In genomic region chr13:46872194-46872593, GRCm38 (mm10) we compare ENCODE assay signal across 8 mouse cellular contexts. TPM values are rescaled to one million over a fixed set of nuclear protein-coding genes. Genes with fewer than 3 reads are reported as not detected.
DNase-seq lines count a peak whose midpoint lies in the region; ATAC-seq lines count a peak whose summit lies in the region.

No protein-coding gene starts in this region.

- peak; percentile 61; the same call in 1 of the 2 replicates for ATAC-seq in heart, embryonic 12.5 days (ENCODE audit: insufficient number of reproducible peaks, low FRiP score)
- ATAC-seq in neural tube, embryonic 12.5 days (ENCODE audit: low FRiP score, low read depth), result peak; percentile 63

- H3K4me2 ChIP-seq in heart, embryonic 12.5 days, result no peak overlapping the region
- no peak overlapping the region for H3K4me2 ChIP-seq in neural tube, embryonic 12.5 days (replicated peaks)

- H3K4me1 ChIP-seq in heart, embryonic 12.5 days (replicated peaks), result peaks cover 58% of the 10 kb centered on the region
- peaks cover 22% of the 10 kb centered on the region for H3K4me1 ChIP-seq in neural tube, embryonic 12.5 days

- no peaks in the 10 kb centered on the region for H3K27me3 ChIP-seq in heart, embryonic 12.5 days (replicated peaks)
- H3K27me3 ChIP-seq in neural tube, embryonic 12.5 days (replicated peaks), result no peaks in the 10 kb centered on the region

- peak overlapping the region; percentile 70 for H3K27ac ChIP-seq in heart, embryonic 12.5 days (ENCODE audit: poor library complexity, severe bottlenecking)
- no peak overlapping the region for H3K27ac ChIP-seq in neural tube, embryonic 12.5 days

- 0 out of 2 replicates have a peak, but pooled peaks cover 5% of the 10 kb centered on the region for H3K36me3 ChIP-seq in heart, embryonic 12.5 days
- no peaks in the 10 kb centered on the region for H3K36me3 ChIP-seq in neural tube, embryonic 12.5 days

- no peaks in the 10 kb centered on the region for H3K9me3 ChIP-seq in heart, embryonic 12.5 days (replicated peaks)
- no peaks in the 10 kb centered on the region for H3K9me3 ChIP-seq in neural tube, embryonic 12.5 days

- WGBS in heart, embryonic 12.5 days, result 35% methylated on average over 6 of the region's 6 CpGs
- 39% methylated on average over 6 of the region's 6 CpGs for whole genome bisulfite sequencing in neural tube, embryonic 12.5 days

- no peak overlapping the region for H3K4me3 ChIP-seq in heart, embryonic 12.5 days
- H3K4me3 ChIP-seq in neural tube, embryonic 12.5 days, result no peak overlapping the region

- DNase-seq in layer of hippocampus, postnatal 14 days (ENCODE audit: low spot score in 2 of 2), result peak; percentile 18 to 29
- DNase-seq in layer of hippocampus, adult 11-12 months (ENCODE audit: low spot score), result no peak
- DNase-seq in kidney, postnatal 10 days, result peak; percentile 50
- DNase-seq in cerebellum, postnatal 4 days (ENCODE audit: low spot score in 2 of 2), result no peak
- DNase-seq in cerebellum, postnatal 36 days, result no peak
- DNase-seq in gastrocnemius, postnatal 25 days, result no peak

- no peak overlapping the region for H3K9ac ChIP-seq in heart, embryonic 12.5 days
- H3K9ac ChIP-seq in neural tube, embryonic 12.5 days, result no peak overlapping the region

RNA-seq across cellular contexts. Expression of gene Kif13a, which starts 57.5 kb away (rescaled TPM):
- 10 to 100 TPM; 23.0 to 25.8 TPM for total RNA-seq in layer of hippocampus, postnatal 14 days (2021)
- 51.4 and 56.0 TPM in 2 replicates for polyA plus RNA-seq in heart, embryonic 12.5 days (2016; fragmentation: Nextera tagmentation; extraction: Ambion mirVana)
- polyA plus RNA-seq in neural tube, embryonic 12.5 days (2016; fragmentation: Nextera tagmentation; extraction: Ambion mirVana), result 20.9 and 22.1 TPM in 2 replicates
- 10 to 100 TPM; 66.5 to 70.1 TPM for total RNA-seq in gastrocnemius, postnatal 25 days (2021)

Comparison
In these comparisons a context has a peak if more than half of its experiments do, and no peak if none do; other contexts are left out.
1. DNase-seq: peak in layer of hippocampus, postnatal 14 days (2 of 2) and kidney, postnatal 10 days (single experiment); none in layer of hippocampus, adult 11-12 months (single experiment), cerebellum, postnatal 4 days (0 of 2), cerebellum, postnatal 36 days (0 of 2) and gastrocnemius, postnatal 25 days (single experiment).